Mouse (Mus musculus): Measurements from ENCODE around the gene Plcb1. TPM values are rescaled to one million over a fixed set of nuclear protein-coding genes. Genes with fewer than 3 reads are reported as not detected.

Plcb1 gene
- polyA plus RNA-seq, 1 experiment, result 6.2 TPM

DNA sequence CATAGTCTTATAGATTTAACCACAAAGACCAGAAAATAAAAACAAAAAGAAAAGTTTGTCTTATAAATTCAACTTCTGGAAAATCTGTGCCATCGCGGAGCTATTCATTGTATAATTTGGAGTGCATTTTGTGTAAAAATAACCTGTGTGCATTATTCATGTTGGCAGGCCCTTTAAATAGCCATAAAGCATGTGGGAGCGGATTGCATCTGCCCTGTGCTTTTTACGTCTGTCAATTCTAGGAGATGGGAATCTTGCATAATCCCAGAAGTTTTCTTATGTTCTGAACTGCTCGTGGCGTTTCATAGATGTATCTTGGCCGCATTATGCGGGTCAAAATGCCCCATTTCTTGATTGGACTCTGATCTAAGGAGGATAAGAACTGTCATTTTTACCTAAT, 224.5 kb downstream of the Plcb1 start:
- TF ChIP-seq CTCF (IDR thresholded peaks at IDR 0.05; ENCODE audit: insufficient read depth, low read length) (no peak), POLR2A (IDR thresholded peaks at IDR 0.05; ENCODE audit: borderline replicate concordance, extremely low read depth, low read depth, low read length) (no peak)
- no peak overlapping the region for H3K4me3 ChIP-seq (replicated peaks; ENCODE audit: extremely low read depth, low read depth, low read length)
- no peaks in the 10 kb centered on the region for H3K4me1 ChIP-seq (ENCODE audit: control insufficient read depth, insufficient read depth, low read length)
- DNase-seq, result no peak
- 89% methylated on average over 8 of the region's 8 CpGs for WGBS

- DNase-seq, result no peak
- TF ChIP-seq POLR2A (IDR thresholded peaks at IDR 0.05; ENCODE audit: borderline replicate concordance, extremely low read depth, low read depth, low read length) (no peak), CTCF (IDR thresholded peaks at IDR 0.05; ENCODE audit: insufficient read depth, low read length) (no peak)
- no peaks in the 10 kb centered on the region for H3K4me1 ChIP-seq (ENCODE audit: control insufficient read depth, insufficient read depth, low read length)
- no peak overlapping the region for H3K4me3 ChIP-seq (replicated peaks; ENCODE audit: extremely low read depth, low read depth, low read length)
- WGBS, result 67% methylated on average over 6 of the region's 6 CpGs
Observed at GRCm38 (mm10) chr2:135015501-135015900, 229.6 kb downstream of the Plcb1 start.

DNA sequence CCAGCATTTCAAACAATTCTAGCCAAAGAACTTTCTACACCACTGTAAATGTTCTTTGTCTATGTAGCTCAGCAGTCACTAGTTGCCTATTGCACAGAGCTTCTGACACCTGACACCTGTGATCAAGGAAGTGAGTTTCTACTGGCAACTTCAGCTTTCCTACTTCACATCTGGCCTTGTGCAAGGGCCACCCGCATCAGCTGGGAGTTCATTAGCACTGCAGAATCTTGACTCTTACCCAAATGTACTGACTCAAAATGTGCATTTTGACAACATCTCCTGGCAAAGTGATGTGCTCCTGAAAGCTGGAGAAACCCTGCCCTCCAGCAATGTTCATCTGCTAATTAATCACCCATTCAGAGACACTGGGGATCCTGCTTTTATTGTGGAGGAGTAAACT, 232.4 kb downstream of the Plcb1 start:
- 59% methylated on average over 1 of the region's 1 CpGs for WGBS
- no peaks in the 10 kb centered on the region for H3K4me1 ChIP-seq (ENCODE audit: control insufficient read depth, insufficient read depth, low read length)
- no peak overlapping the region for H3K4me3 ChIP-seq (replicated peaks; ENCODE audit: extremely low read depth, low read depth, low read length)
- no peak for DNase-seq
- TF ChIP-seq POLR2A (IDR thresholded peaks at IDR 0.05; ENCODE audit: borderline replicate concordance, extremely low read depth, low read depth, low read length), result no peak
- no peak for TF ChIP-seq CTCF (IDR thresholded peaks at IDR 0.05; ENCODE audit: insufficient read depth, low read length)

DNA sequence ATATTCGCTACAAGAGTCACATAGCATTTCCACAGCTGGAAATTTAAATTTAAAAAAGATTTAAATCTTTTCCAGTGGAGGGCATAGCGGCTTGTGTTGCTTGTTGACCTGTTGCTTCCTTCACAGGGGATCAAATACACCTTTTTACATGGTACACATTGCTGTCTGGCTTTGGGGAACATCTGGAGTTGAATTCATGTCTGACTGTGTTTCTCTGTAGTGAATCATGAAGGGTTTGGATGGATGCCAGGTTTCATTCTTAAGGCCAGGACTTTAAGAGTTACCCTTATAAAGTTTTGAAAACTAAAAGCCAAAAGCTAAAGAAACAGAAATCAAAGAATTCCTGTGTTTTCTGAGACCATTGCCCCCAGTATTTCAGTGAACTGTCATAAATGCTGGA, 232.8 kb downstream of the Plcb1 start:
- 87% methylated on average over 2 of the region's 2 CpGs for WGBS
- TF ChIP-seq POLR2A (IDR thresholded peaks at IDR 0.05; ENCODE audit: borderline replicate concordance, extremely low read depth, low read depth, low read length) (no peak), CTCF (IDR thresholded peaks at IDR 0.05; ENCODE audit: insufficient read depth, low read length) (no peak)
- H3K4me3 ChIP-seq (replicated peaks; ENCODE audit: extremely low read depth, low read depth, low read length), result no peak overlapping the region
- no peak for DNase-seq
- no peaks in the 10 kb centered on the region for H3K4me1 ChIP-seq (ENCODE audit: control insufficient read depth, insufficient read depth, low read length)

DNA sequence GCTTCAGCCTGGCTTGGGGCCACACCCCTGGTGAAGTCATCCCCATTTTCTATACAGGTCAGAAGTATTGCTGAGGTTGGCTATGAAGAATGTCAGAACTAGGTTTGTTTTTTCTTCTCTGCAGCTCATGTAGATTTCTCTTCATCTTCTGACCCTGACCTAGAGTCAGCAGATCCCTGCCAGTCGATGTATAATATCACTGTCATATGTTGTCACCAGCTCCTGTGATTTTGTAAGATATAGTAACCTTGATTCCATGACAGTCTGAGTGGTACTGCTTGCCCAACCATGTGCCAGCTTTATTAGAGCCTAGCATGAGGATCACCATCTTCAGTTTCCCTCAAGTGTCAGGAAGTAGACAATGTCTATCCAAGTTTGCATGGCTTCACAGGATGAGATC, 233.7 kb downstream of the Plcb1 start:
- TF ChIP-seq CTCF (IDR thresholded peaks at IDR 0.05; ENCODE audit: insufficient read depth, low read length) (no peak), POLR2A (IDR thresholded peaks at IDR 0.05; ENCODE audit: borderline replicate concordance, extremely low read depth, low read depth, low read length) (no peak)
- Histone ChIP-seq H3K4me3 (replicated peaks; ENCODE audit: extremely low read depth, low read depth, low read length) (no peak overlapping the region), H3K4me1 (ENCODE audit: control insufficient read depth, insufficient read depth, low read length) (no peaks in the 10 kb centered on the region)
- 78% methylated on average over 1 of the region's 1 CpGs for WGBS
- no peak for DNase-seq

DNA sequence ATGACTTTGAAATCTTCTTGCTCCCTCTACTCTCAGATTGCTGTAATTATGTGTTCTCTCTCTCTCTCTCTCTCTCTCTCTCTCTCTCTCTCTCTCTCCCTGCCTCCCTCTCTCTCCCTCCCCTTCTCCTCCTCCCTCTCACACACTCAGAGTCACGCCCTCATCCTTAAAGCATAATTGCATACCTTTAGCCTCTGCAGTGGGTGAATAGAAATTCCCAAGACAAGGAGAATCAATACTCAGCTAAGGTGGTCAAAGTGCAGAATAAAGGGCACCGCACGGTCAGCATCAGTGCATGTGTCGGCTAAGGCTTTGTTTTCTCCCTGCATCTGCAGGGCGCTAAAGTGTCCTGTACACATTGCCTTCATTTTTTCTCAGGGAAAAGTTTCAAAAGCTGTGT, 243.4 kb downstream of the Plcb1 start:
- H3K4me3 ChIP-seq (replicated peaks; ENCODE audit: extremely low read depth, low read depth, low read length), result no peak overlapping the region
- no peak for DNase-seq
- no peaks in the 10 kb centered on the region; the same call in 1 of the 2 replicates for H3K4me1 ChIP-seq (ENCODE audit: control insufficient read depth, insufficient read depth, low read length)
- TF ChIP-seq POLR2A (IDR thresholded peaks at IDR 0.05; ENCODE audit: borderline replicate concordance, extremely low read depth, low read depth, low read length) (no peak), CTCF (IDR thresholded peaks at IDR 0.05; ENCODE audit: insufficient read depth, low read length) (no peak)
- WGBS, result 69% methylated on average over 5 of the region's 5 CpGs

DNA sequence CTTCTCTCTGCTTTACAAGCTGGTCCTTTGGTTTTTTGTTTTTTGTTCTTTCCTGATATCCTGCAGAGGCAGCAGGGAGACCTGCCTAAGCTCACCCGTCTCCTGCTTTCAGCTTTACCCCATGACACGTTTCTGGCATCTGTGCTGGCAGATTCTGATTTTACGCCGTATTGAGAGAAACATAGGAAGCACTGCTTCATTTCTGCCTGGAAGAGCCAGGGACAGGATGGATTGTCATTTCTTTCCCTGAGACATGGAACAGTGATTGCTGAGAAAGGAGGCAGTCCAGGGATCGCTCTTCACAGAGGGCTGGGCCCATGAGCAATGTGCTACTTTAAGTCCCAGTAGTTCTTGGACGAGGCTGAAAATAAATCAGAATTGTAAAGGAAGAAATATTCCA, 243.8 kb downstream of the Plcb1 start:
- 41% methylated on average over 6 of the region's 6 CpGs for WGBS
- H3K4me3 ChIP-seq (replicated peaks; ENCODE audit: extremely low read depth, low read depth, low read length), result no peak overlapping the region
- H3K4me1 ChIP-seq (ENCODE audit: control insufficient read depth, insufficient read depth, low read length), result no peaks in the 10 kb centered on the region; the same call in 1 of the 2 replicates
- DNase-seq, result no peak
- TF ChIP-seq CTCF (IDR thresholded peaks at IDR 0.05; ENCODE audit: insufficient read depth, low read length) (no peak), POLR2A (IDR thresholded peaks at IDR 0.05; ENCODE audit: borderline replicate concordance, extremely low read depth, low read depth, low read length) (no peak)

- DNase-seq, result no peak
Observed at GRCm38 (mm10) chr2:135035640-135036260, 249.9 kb downstream of the Plcb1 start.

GRCm38 (mm10) chr2:135048791-135049190, 262.9 kb downstream of the Plcb1 start:
- WGBS, result 35% methylated on average over 2 of the region's 2 CpGs
- TF ChIP-seq POLR2A (IDR thresholded peaks at IDR 0.05; ENCODE audit: borderline replicate concordance, extremely low read depth, low read depth, low read length) (no peak), CTCF (IDR thresholded peaks at IDR 0.05; ENCODE audit: insufficient read depth, low read length) (no peak)
- Histone ChIP-seq H3K4me1 (ENCODE audit: control insufficient read depth, insufficient read depth, low read length) (peaks cover 2% of the 10 kb centered on the region), H3K4me3 (replicated peaks; ENCODE audit: extremely low read depth, low read depth, low read length) (no peak overlapping the region)
- DNase-seq, result no peak

More at GRCm38 (mm10) chr2:135035640-135036260, 249.9 kb downstream of the Plcb1 start:
- 3% methylated on average over 4 of the region's 4 CpGs for WGBS
- TF ChIP-seq CTCF (IDR thresholded peaks at IDR 0.05; ENCODE audit: insufficient read depth, low read length) (no peak), POLR2A (IDR thresholded peaks at IDR 0.05; ENCODE audit: borderline replicate concordance, extremely low read depth, low read depth, low read length) (no peak)
- no peak overlapping the region for H3K4me3 ChIP-seq (replicated peaks; ENCODE audit: extremely low read depth, low read depth, low read length)
- H3K4me1 ChIP-seq (ENCODE audit: control insufficient read depth, insufficient read depth, low read length), result peaks cover 5% of the 10 kb centered on the region

- TF ChIP-seq CTCF (IDR thresholded peaks at IDR 0.05; ENCODE audit: insufficient read depth, low read length) (no peak), POLR2A (IDR thresholded peaks at IDR 0.05; ENCODE audit: borderline replicate concordance, extremely low read depth, low read depth, low read length) (no peak)
- H3K4me1 ChIP-seq (ENCODE audit: control insufficient read depth, insufficient read depth, low read length), result peaks cover 2% of the 10 kb centered on the region
- no peak overlapping the region for H3K4me3 ChIP-seq (replicated peaks; ENCODE audit: extremely low read depth, low read depth, low read length)
- WGBS, result 81% methylated on average over 6 of the region's 6 CpGs
- no peak for DNase-seq
Observed at GRCm38 (mm10) chr2:135049283-135049682, 263.4 kb downstream of the Plcb1 start.

Measured in lung, adult 2 months (tissue).